Mouse (Mus musculus) MEL (cell line): Measurements from ENCODE around the gene Prrc2b. TPM values are rescaled to one million over a fixed set of nuclear protein-coding genes. Genes with fewer than 3 reads are reported as not detected.

Source experiments
- DNase-seq: peaks from one replicate; pipeline ENCODE4 v3.0.0; 2011; ENCODE audit warnings: low read depth, low spot score
- H3K27ac ChIP-seq: 2 replicates; pipeline ENCODE4 v1.5.1; 2012; ENCODE audit warnings: low read depth, mild to moderate bottlenecking, control low read depth, low read length, moderate library complexity; ENCODE audit not compliant: control insufficient read depth
- H3K27me3 ChIP-seq, 2 experiments: fragments of 150-350 bp in 1 of 2; sonication (generic) in 1 of 2; 2 replicates each; pipeline ENCODE4 v1.6.1; 2012; ENCODE audit warnings: low read length in 2 of 2, mild to moderate bottlenecking in 2 of 2, improper control_type of control experiment in 1 of 2, moderate library complexity in 1 of 2; ENCODE audit not compliant: insufficient read depth in 2 of 2, control insufficient read depth in 1 of 2
- H3K36me3 ChIP-seq, 2 experiments: 2 replicates each; pipeline ENCODE4 v1.6.1; 2012 to 2014; ENCODE audit warnings: low read length in 2 of 2, improper control_type of control experiment in 1 of 2, inconsistent platforms in 1 of 2, mild to moderate bottlenecking in 1 of 2; ENCODE audit not compliant: insufficient read depth in 2 of 2, control insufficient read depth in 1 of 2
- H3K4me1 ChIP-seq, 2 experiments: fragments of 150-350 bp in 1 of 2; sonication (generic) in 1 of 2; 2 replicates each; pipeline ENCODE4 v1.6.1; 2012; ENCODE audit warnings: low read length in 2 of 2, improper control_type of control experiment in 1 of 2, mild to moderate bottlenecking in 1 of 2; ENCODE audit not compliant: insufficient read depth in 2 of 2, control insufficient read depth in 1 of 2
- H3K4me3 ChIP-seq, 2 experiments: fragments of 150-350 bp in 1 of 2; sonication (generic) in 1 of 2; 2 replicates each; pipeline ENCODE4 v1.5.1; 2012; ENCODE audit warnings: low read depth in 2 of 2, low read length in 2 of 2, mild to moderate bottlenecking in 2 of 2, moderate library complexity in 2 of 2, control low read depth in 1 of 2, improper control_type of control experiment in 1 of 2; ENCODE audit not compliant: control insufficient read depth in 1 of 2, insufficient read depth in 1 of 2
- H3K79me2 ChIP-seq: 2 replicates; pipeline ENCODE4 v1.6.1; 2012; ENCODE audit warnings: mild to moderate bottlenecking, low read length, moderate library complexity; ENCODE audit not compliant: control insufficient read depth, poor library complexity, insufficient read depth
- H3K9ac ChIP-seq: 2 replicates; pipeline ENCODE4 v1.6.1; 2012; ENCODE audit warnings: low read depth, mild to moderate bottlenecking, control low read depth, low read length, moderate library complexity; ENCODE audit not compliant: control insufficient read depth, poor library complexity, severe bottlenecking
- H3K9me3 ChIP-seq: fragments of 150-350 bp; sonication (generic); replicated peaks from 2 replicates; pipeline ENCODE4 v1.6.1; 2012; ENCODE audit warnings: mild to moderate bottlenecking, low read length, improper control_type of control experiment, moderate library complexity; ENCODE audit not compliant: insufficient read depth
- CHD1 ChIP-seq: IDR thresholded peaks from 2 replicates; pipeline ENCODE4 v1.6.1; 2012; ENCODE audit warnings: low read depth, mild to moderate bottlenecking, inconsistent platforms, low read length, improper control_type of control experiment
- E2F4 ChIP-seq: IDR thresholded peaks from 2 replicates; pipeline ENCODE4 v1.6.1; 2011; ENCODE audit warnings: low read depth, low read length, improper control_type of control experiment, borderline replicate concordance
- KAT2A ChIP-seq: conservative IDR thresholded peaks from 2 replicates; pipeline ENCODE4 v1.6.1; 2012; ENCODE audit warnings: low read depth, low read length, improper control_type of control experiment, inconsistent platforms
- MAFK ChIP-seq: IDR thresholded peaks from 2 replicates; pipeline ENCODE4 v1.6.1; 2011; ENCODE audit warnings: low read depth, mild to moderate bottlenecking, low read length, improper control_type of control experiment, borderline replicate concordance
- MAX ChIP-seq: IDR thresholded peaks from 2 replicates; pipeline ENCODE4 v1.6.1; 2011; ENCODE audit warnings: low read length, improper control_type of control experiment
- MEF2A ChIP-seq: IDR thresholded peaks from 2 replicates; pipeline ENCODE4 v1.6.1; 2014; ENCODE audit warnings: low read depth, mild to moderate bottlenecking, inconsistent platforms, low read length, improper control_type of control experiment; ENCODE audit not compliant: poor library complexity, insufficient replicate concordance, severe bottlenecking; ENCODE audit errors: extremely low read depth
- MYC ChIP-seq: IDR thresholded peaks from 2 replicates; pipeline ENCODE4 v1.6.1; 2011; ENCODE audit warnings: low read depth, mild to moderate bottlenecking, low read length, improper control_type of control experiment, moderate library complexity
- NELFE ChIP-seq: IDR thresholded peaks from 2 replicates; pipeline ENCODE4 v1.6.1; 2011; ENCODE audit warnings: low read depth, low read length, improper control_type of control experiment
- NRF1 ChIP-seq: IDR thresholded peaks from 2 replicates; pipeline ENCODE4 v1.6.1; 2014; ENCODE audit warnings: low read depth, mild to moderate bottlenecking, inconsistent platforms, low read length, improper control_type of control experiment, moderate library complexity; ENCODE audit not compliant: poor library complexity, insufficient read depth, severe bottlenecking
- POLR2A ChIP-seq, 2 experiments: IDR thresholded peaks; 2 replicates each; pipeline ENCODE4 v1.6.1; 2011 to 2012; ENCODE audit warnings: low read length in 2 of 2, mild to moderate bottlenecking in 2 of 2, control low read depth in 1 of 2, improper control_type of control experiment in 1 of 2, low read depth in 1 of 2, moderate library complexity in 1 of 2; ENCODE audit not compliant: control insufficient read depth in 1 of 2, insufficient read depth in 1 of 2, poor library complexity in 1 of 2
- POLR2AphosphoS2 ChIP-seq: IDR thresholded peaks from 2 replicates; pipeline ENCODE4 v1.6.1; 2011; ENCODE audit warnings: low read length, improper control_type of control experiment
- RAD21 ChIP-seq: IDR thresholded peaks from 2 replicates; pipeline ENCODE4 v1.6.1; 2011; ENCODE audit warnings: mild to moderate bottlenecking, low read depth, low read length, improper control_type of control experiment
- RCOR1 ChIP-seq: IDR thresholded peaks from 2 replicates; pipeline ENCODE4 v1.6.1; 2012; ENCODE audit warnings: low read depth, mild to moderate bottlenecking, inconsistent platforms, low read length, improper control_type of control experiment
- SIN3A ChIP-seq: IDR thresholded peaks from 2 replicates; pipeline ENCODE4 v1.6.1; 2012; ENCODE audit warnings: low read length, improper control_type of control experiment, inconsistent platforms
- SMC3 ChIP-seq: IDR thresholded peaks from 2 replicates; pipeline ENCODE4 v1.6.1; 2011; ENCODE audit warnings: low read depth, low read length, improper control_type of control experiment
- UBTF ChIP-seq: IDR thresholded peaks from 2 replicates; pipeline ENCODE4 v1.6.1; 2012; ENCODE audit warnings: low read depth, mild to moderate bottlenecking, inconsistent platforms, low read length, improper control_type of control experiment, moderate library complexity, borderline replicate concordance; ENCODE audit not compliant: insufficient read depth
- USF1 ChIP-seq: IDR thresholded peaks from 2 replicates; pipeline ENCODE4 v1.6.1; 2014; ENCODE audit warnings: low read depth, mild to moderate bottlenecking, inconsistent platforms, low read length, improper control_type of control experiment, moderate library complexity
- USF2 ChIP-seq, 2 experiments: IDR thresholded peaks; 2 replicates each; pipeline ENCODE4 v1.6.1; 2011 to 2012; ENCODE audit warnings: improper control_type of control experiment in 2 of 2, low read length in 2 of 2, borderline replicate concordance in 1 of 2, inconsistent platforms in 1 of 2, low read depth in 1 of 2, mild to moderate bottlenecking in 1 of 2; ENCODE audit not compliant: insufficient read depth in 1 of 2
- ZKSCAN1 ChIP-seq: IDR thresholded peaks from 2 replicates; pipeline ENCODE4 v1.6.1; 2012; ENCODE audit warnings: low read depth, mild to moderate bottlenecking, inconsistent platforms, low read length, improper control_type of control experiment, moderate library complexity
- ZMIZ1 ChIP-seq: IDR thresholded peaks from 2 replicates; pipeline ENCODE4 v1.6.1; 2012; ENCODE audit warnings: low read depth, mild to moderate bottlenecking, inconsistent platforms, low read length, improper control_type of control experiment, moderate library complexity
- polyA plus RNA-seq, 2 experiments: library from polyadenylated mRNA; stranded (reverse) in 1 of 2; unstranded in 1 of 2; fragments of >175 nt in 1 of 2; fragments of >200 nt in 1 of 2; gene quantifications; 2 replicates each; pipeline versions ENCODE4 v1.2.1 to v1.2.4; 2012; ENCODE audit warnings: low replicate concordance in 2 of 2, low read depth in 1 of 2; ENCODE audit not compliant: insufficient read length in 2 of 2, insufficient read depth in 1 of 2, missing spikeins in 1 of 2
- total RNA-seq: library from RNA; depleted of rRNA; stranded (reverse); fragments of 300-350 nt; gene quantifications from 2 replicates; pipeline ENCODE4 v1.2.3, GENCODE M21; 2012

Gene Prrc2b
- total and polyA plus RNA-seq, 3 experiments, result 14.8 to 42.9 (median 42.2) TPM

DNA sequence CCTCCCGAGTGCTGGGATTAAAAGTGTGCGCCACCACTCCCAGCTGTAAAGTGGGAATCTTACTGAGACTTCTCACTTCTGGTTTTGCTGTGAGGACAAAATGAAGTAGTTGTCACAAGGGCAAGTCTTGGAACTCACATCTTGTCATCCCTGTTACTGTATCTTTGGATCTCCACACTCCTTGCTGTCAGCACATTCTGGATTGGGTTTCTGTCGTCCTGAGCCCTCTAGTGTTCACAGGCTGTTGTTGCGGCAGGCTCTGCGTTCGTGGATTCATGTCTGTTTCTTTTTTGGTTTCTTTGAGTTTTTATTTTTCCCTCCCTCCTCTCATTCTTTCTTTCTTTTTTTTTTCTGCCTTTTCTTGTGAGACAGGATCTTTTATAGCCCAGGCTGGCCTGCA, 20.4 kb upstream of the Prrc2b start (continued):
- TF ChIP-seq RCOR1 (0 out of 2 replicates have a peak, but pooled peaks have one; percentile 35), CHD1 (no peak), UBTF (no peak), ZMIZ1 (no peak), SIN3A (peak; percentile 86), USF2 (IDR thresholded peaks at IDR 0.05; ENCODE audit: borderline replicate concordance in 1 of 2, insufficient read depth in 1 of 2, low read depth in 1 of 2, low read length in 2 of 2) (no peak), MYC (peak; percentile 83), ZKSCAN1 (peak; percentile 50; the same call in 1 of the 2 replicates), KAT2A (no peak), NELFE (no peak), RAD21 (peak; percentile 81), MEF2A (no peak), POLR2A (IDR thresholded peaks at IDR 0.05; ENCODE audit: control insufficient read depth in 1 of 2, insufficient read depth in 1 of 2, low read depth in 1 of 2, low read length in 2 of 2, poor library complexity in 1 of 2) (no peak), MAX (peak; percentile 63; the same call in 1 of the 2 replicates), SMC3 (peak; percentile 92), POLR2AphosphoS2 (no peak), E2F4 (0 out of 2 replicates have a peak, but pooled peaks have one; percentile 41), NRF1 (0 out of 2 replicates have a peak, but pooled peaks have one; percentile 11)

DNA sequence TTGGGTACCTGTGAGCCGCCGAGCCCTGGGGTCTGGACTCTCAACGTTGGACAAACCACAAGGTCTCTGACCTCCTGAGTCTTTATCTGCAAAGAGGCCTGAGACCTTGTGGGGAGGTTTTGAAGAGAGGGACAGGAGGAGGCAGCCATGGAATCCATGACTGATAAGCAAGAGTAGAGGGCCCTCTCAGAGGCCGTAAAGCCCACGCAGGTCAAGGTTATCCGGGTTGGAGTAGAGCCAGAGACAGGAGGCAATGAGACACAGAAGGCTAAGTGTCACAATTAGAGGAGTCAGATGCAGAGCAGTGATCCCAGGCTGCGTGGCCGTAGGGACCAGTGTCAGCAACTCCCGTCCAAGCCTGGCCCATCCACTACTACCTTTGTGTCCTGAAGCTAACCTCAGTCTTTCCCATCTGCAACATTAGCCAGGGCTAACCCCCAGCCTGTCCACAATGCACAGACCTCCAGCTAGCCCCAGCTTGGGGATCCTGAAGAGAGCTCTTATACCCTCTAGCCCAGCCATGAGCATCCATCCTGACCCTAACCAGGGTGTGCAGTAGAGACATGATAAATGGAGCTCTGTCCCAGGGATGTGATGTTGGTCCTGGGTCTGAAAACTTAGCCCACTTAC, 19.6 kb upstream of the Prrc2b start:
- no peaks in the 10 kb centered on the region for H3K79me2 ChIP-seq
- H3K27me3 ChIP-seq, result no peaks in the 10 kb centered on the region
- peaks cover 0 to 32% of the 10 kb centered on the region in 2 experiments; a peak in 2 of 4 replicates for H3K36me3 ChIP-seq
- peak overlapping the region; percentile 70 for H3K27ac ChIP-seq
- TF ChIP-seq SMC3, result no peak
- 0 out of 2 replicates have a peak, but pooled peaks have one; percentile 7 for TF ChIP-seq SIN3A
- no peak for TF ChIP-seq MYC
- no peak for TF ChIP-seq MAFK
- TF ChIP-seq USF1, result no peak
- H3K4me1 ChIP-seq, result peaks cover 25 to 38% of the 10 kb centered on the region in 2 experiments
- peak overlapping the region; percentile 61 for H3K9ac ChIP-seq
- DNase-seq, result no peak
- H3K9me3 ChIP-seq, result no peaks in the 10 kb centered on the region
- H3K4me3 ChIP-seq, result no peak overlapping the region; a peak in 1 of 4 replicates
